Mouse (Mus musculus) liver, embryonic 14.5 days (tissue): ENCODE data around the gene Trak2.

Experiments
- CTCF ChIP-seq: IDR thresholded peaks from 2 replicates; pipeline ENCODE4 v1.5.1; 2016; ENCODE audit warnings: antibody characterized with exemption, low read depth, control low read depth
- EP300 ChIP-seq: IDR thresholded peaks from 2 replicates; pipeline ENCODE4 v1.6.1; 2016; ENCODE audit warnings: antibody characterized with exemption, low read depth

- TF ChIP-seq CTCF (no peak), EP300 (no peak)
Measured at GRCm38 (mm10) chr1:58962865-58963264, 10.4 kb downstream of the Trak2 start.
